Mouse (Mus musculus) left cerebral cortex, postnatal 25 days (tissue): ENCODE data around the gene Hrasls. TPM values are rescaled to one million over a fixed set of nuclear protein-coding genes. Genes with fewer than 3 reads are reported as not detected.

ENCODE experiments used
- total RNA-seq, 2 experiments: library from RNA; stranded (reverse); gene quantifications; 2 replicates each; pipeline ENCODE4 v1.2.3; 2021

Hrasls gene
- total RNA-seq, 2 experiments from 2014 or later: 27.4 to 27.5 TPM

Other genes starting within 250 kb of the Hrasls start
- 10 to 100 TPM; 11.6 to 11.7 TPM for gene Atp13a5, start 169.0 kb downstream of the Hrasls start, total RNA-seq